Mouse (Mus musculus) pancreas, adult 10 weeks (tissue): Measurements from ENCODE around the gene Vcan. TPM values are rescaled to one million over a fixed set of nuclear protein-coding genes. Genes with fewer than 3 reads are reported as not detected.

Source experiments
- polyA plus RNA-seq: library from polyadenylated mRNA; stranded (reverse); fragments of 350-450 nt; fragmentation: Illumina TruSeq; extraction: RNeasy Lipid Tissue Mini Kit (QIAGEN cat#74804); gene quantifications from one replicate; pipeline ENCODE4 v1.2.3, GENCODE M21; 2015; ENCODE audit warnings: low read depth, low replicate concordance; ENCODE audit not compliant: insufficient read depth

Vcan gene
- 2.9 TPM for polyA plus RNA-seq

GRCm38 (mm10) chr13:89741766-89742685, at the start of gene Vcan:
Vcan (minus strand) TSS chr13:89742509.

Other genes starting within 250 kb of the Vcan start
- 0.44 TPM for gene Hapln1, start 202.7 kb downstream of the Vcan start, polyA plus RNA-seq